Mouse (Mus musculus) limb, embryonic 15.5 days (tissue): ENCODE data around the gene Fosb. TPM values are rescaled to one million over a fixed set of nuclear protein-coding genes. Genes with fewer than 3 reads are reported as not detected.

Source experiments
- ATAC-seq: fragments of 200-750 bp; cut with Nextera tagmentation; 2 replicates; pipeline ENCODE4 v1.8.0; 2017; ENCODE audit warnings: low read depth, moderate TSS enrichment; ENCODE audit not compliant: insufficient number of reproducible peaks, low FRiP score, low TSS enrichment
- H3K27ac ChIP-seq: fragments of 300-500 bp; sonication (generic); 2 replicates; pipeline ENCODE4 v1.5.1; 2015; ENCODE audit warnings: moderate library complexity, mild to moderate bottlenecking, inconsistent platforms
- H3K27me3 ChIP-seq: fragments of 300-500 bp; sonication (generic); 2 replicates; pipeline ENCODE4 v1.6.1; 2015; ENCODE audit warnings: inconsistent platforms
- H3K36me3 ChIP-seq: fragments of 300-500 bp; sonication (generic); 2 replicates; pipeline ENCODE4 v1.6.1; 2015; ENCODE audit warnings: inconsistent platforms
- H3K4me1 ChIP-seq: fragments of 300-500 bp; sonication (generic); 2 replicates; pipeline ENCODE4 v1.6.1; 2015; ENCODE audit warnings: inconsistent platforms
- H3K4me2 ChIP-seq: fragments of 300-500 bp; sonication (generic); 2 replicates; pipeline ENCODE4 v1.6.1; 2015; ENCODE audit warnings: mild to moderate bottlenecking, inconsistent platforms
- H3K4me3 ChIP-seq: fragments of 300-500 bp; sonication (generic); 2 replicates; pipeline ENCODE4 v1.5.1; 2015; ENCODE audit warnings: mild to moderate bottlenecking, inconsistent platforms
- H3K9ac ChIP-seq: fragments of 300-500 bp; sonication (generic); 2 replicates; pipeline ENCODE4 v1.6.1; 2015; ENCODE audit warnings: inconsistent platforms
- H3K9me3 ChIP-seq: fragments of 300-500 bp; sonication (generic); 2 replicates; pipeline ENCODE4 v1.6.1; 2016; ENCODE audit warnings: inconsistent platforms
- WGBS: fragments of 180-500 bp; shearing (Covaris S2); methylation state at CpG from one replicate; pipeline ENCODE4 v1.1.7; 2015; 5-methylcytosine and 5-hydroxymethylcytosine counted together
- polyA plus RNA-seq: library from polyadenylated mRNA; unstranded; fragments of >200 nt; fragmentation: Nextera tagmentation; extraction: Ambion mirVana; gene quantifications from 2 replicates; pipeline ENCODE4 v1.2.1, GENCODE M21; 2015

Fosb gene
- polyA plus RNA-seq, 1 experiment from 2014 or later: 0.29 TPM

GRCm38 (mm10) chr7:19327128-19327527 lies 17.3 kb upstream of the Fosb start:
- peak overlapping the region; percentile 42 for H3K4me3 ChIP-seq
- peaks cover 23% of the 10 kb centered on the region for H3K4me1 ChIP-seq
- H3K9ac ChIP-seq: peak overlapping the region; percentile 33; the same call in 1 of the 2 replicates
- H3K27ac ChIP-seq: peak overlapping the region; percentile 82
- peaks cover 4% of the 10 kb centered on the region; the same call in 1 of the 2 replicates for H3K27me3 ChIP-seq
- no peaks in the 10 kb centered on the region for H3K9me3 ChIP-seq
- H3K4me2 ChIP-seq: peak overlapping the region; percentile 64
- ATAC-seq: peak; percentile 69
- no peaks in the 10 kb centered on the region for H3K36me3 ChIP-seq
- WGBS: under 1% methylated on average over 22 of the region's 22 CpGs

- Histone ChIP-seq H3K4me2 (peak overlapping the region; percentile 64), H3K9me3 (no peaks in the 10 kb centered on the region), H3K27ac (peak overlapping the region; percentile 82), H3K36me3 (no peaks in the 10 kb centered on the region), H3K4me3 (peak overlapping the region; percentile 42), H3K4me1 (peaks cover 23% of the 10 kb centered on the region), H3K9ac (no peak overlapping the region), H3K27me3 (peaks cover 4% of the 10 kb centered on the region; the same call in 1 of the 2 replicates)
- ATAC-seq: peak; percentile 30; the same call in 1 of the 2 replicates
- whole genome bisulfite sequencing: under 1% methylated on average over 19 of the region's 20 CpGs
Measured at GRCm38 (mm10) chr7:19326359-19326758, 16.5 kb upstream of the Fosb start.

- H3K9ac ChIP-seq: no peak overlapping the region
- no peak for ATAC-seq
Measured at GRCm38 (mm10) chr7:19325262-19326199, 15.7 kb upstream of the Fosb start.

GRCm38 (mm10) chr7:19324221-19324620 lies 14.4 kb upstream of the Fosb start:
- ATAC-seq: no peak
- Histone ChIP-seq H3K27ac (no peak overlapping the region), H3K9me3 (no peaks in the 10 kb centered on the region), H3K4me2 (no peak overlapping the region), H3K4me3 (no peak overlapping the region), H3K9ac (no peak overlapping the region), H3K27me3 (peaks cover 4% of the 10 kb centered on the region; the same call in 1 of the 2 replicates), H3K4me1 (peaks cover 33% of the 10 kb centered on the region), H3K36me3 (no peaks in the 10 kb centered on the region)
- 81% methylated on average over 11 of the region's 11 CpGs for WGBS

More at GRCm38 (mm10) chr7:19325262-19326199, 15.7 kb upstream of the Fosb start:
- Histone ChIP-seq H3K4me3 (no peak overlapping the region), H3K9me3 (no peaks in the 10 kb centered on the region), H3K27ac (no peak overlapping the region), H3K4me1 (peaks cover 23% of the 10 kb centered on the region), H3K27me3 (peaks cover 4% of the 10 kb centered on the region; the same call in 1 of the 2 replicates), H3K36me3 (no peaks in the 10 kb centered on the region), H3K4me2 (no peak overlapping the region; the same call in 1 of the 2 replicates)
- WGBS: 68% methylated on average over 21 of the region's 21 CpGs

- 38% methylated on average over 9 of the region's 9 CpGs for WGBS
Measured at GRCm38 (mm10) chr7:19322489-19322888, 12.6 kb upstream of the Fosb start.

GRCm38 (mm10) chr7:19321464-19321863 lies 11.6 kb upstream of the Fosb start:
- 60% methylated on average over 5 of the region's 5 CpGs for WGBS
- Histone ChIP-seq H3K4me2 (no peak overlapping the region), H3K9ac (no peak overlapping the region), H3K36me3 (no peaks in the 10 kb centered on the region), H3K27me3 (peaks cover 13% of the 10 kb centered on the region; the same call in 1 of the 2 replicates), H3K4me1 (peaks cover 16% of the 10 kb centered on the region), H3K9me3 (no peaks in the 10 kb centered on the region), H3K27ac (no peak overlapping the region), H3K4me3 (no peak overlapping the region)
- no peak for ATAC-seq

More at GRCm38 (mm10) chr7:19322489-19322888, 12.6 kb upstream of the Fosb start:
- H3K27me3 ChIP-seq: peaks cover 11% of the 10 kb centered on the region; the same call in 1 of the 2 replicates
- no peak for ATAC-seq
- no peaks in the 10 kb centered on the region for H3K9me3 ChIP-seq
- H3K4me2 ChIP-seq: no peak overlapping the region
- no peaks in the 10 kb centered on the region for H3K36me3 ChIP-seq
- H3K4me1 ChIP-seq: peaks cover 27% of the 10 kb centered on the region
- H3K9ac ChIP-seq: no peak overlapping the region
- H3K4me3 ChIP-seq: no peak overlapping the region
- H3K27ac ChIP-seq: peak overlapping the region; percentile 48; the same call in 1 of the 2 replicates

- no peak overlapping the region for H3K4me3 ChIP-seq
- peaks cover 17% of the 10 kb centered on the region; the same call in 1 of the 2 replicates for H3K27me3 ChIP-seq
- H3K4me2 ChIP-seq: peak overlapping the region; percentile 87; the same call in 1 of the 2 replicates
- H3K4me1 ChIP-seq: peaks cover 10% of the 10 kb centered on the region
- 45% methylated on average over 7 of the region's 7 CpGs for WGBS
- no peak overlapping the region for H3K9ac ChIP-seq
- H3K9me3 ChIP-seq: no peaks in the 10 kb centered on the region
- ATAC-seq: no peak
- H3K27ac ChIP-seq: no peak overlapping the region
- H3K36me3 ChIP-seq: no peaks in the 10 kb centered on the region
Measured at GRCm38 (mm10) chr7:19320637-19321036, 10.8 kb upstream of the Fosb start.

GRCm38 (mm10) chr7:19319906-19320305 lies 10.1 kb upstream of the Fosb start:
- H3K9ac ChIP-seq: peak overlapping the region; percentile 28
- H3K36me3 ChIP-seq: no peaks in the 10 kb centered on the region
- H3K9me3 ChIP-seq: no peaks in the 10 kb centered on the region
- ATAC-seq: peak; percentile 89
- H3K4me3 ChIP-seq: peak overlapping the region; percentile 53
- peak overlapping the region; percentile 87 for H3K4me2 ChIP-seq
- peaks cover 22% of the 10 kb centered on the region; the same call in 1 of the 2 replicates for H3K27me3 ChIP-seq
- H3K27ac ChIP-seq: peak overlapping the region; percentile 61
- WGBS: under 1% methylated on average over 41 of the region's 41 CpGs
- peaks cover 10% of the 10 kb centered on the region for H3K4me1 ChIP-seq

- H3K27ac ChIP-seq: peak overlapping the region; percentile 61
- peaks cover 24% of the 10 kb centered on the region; the same call in 1 of the 2 replicates for H3K27me3 ChIP-seq
Measured at GRCm38 (mm10) chr7:19319458-19319857, 9.6 kb upstream of the Fosb start.

GRCm38 (mm10) chr7:19318676-19319075 lies 8.8 kb upstream of the Fosb start:
- 75% methylated on average over 7 of the region's 7 CpGs for WGBS
- no peak overlapping the region for H3K4me3 ChIP-seq
- H3K4me2 ChIP-seq: no peak overlapping the region
- H3K36me3 ChIP-seq: no peaks in the 10 kb centered on the region
- no peak for ATAC-seq
- peaks cover 24% of the 10 kb centered on the region; the same call in 1 of the 2 replicates for H3K27me3 ChIP-seq
- no peak overlapping the region for H3K9ac ChIP-seq
- H3K4me1 ChIP-seq: peaks cover 10% of the 10 kb centered on the region
- H3K9me3 ChIP-seq: no peaks in the 10 kb centered on the region
- no peak overlapping the region for H3K27ac ChIP-seq

More at GRCm38 (mm10) chr7:19319458-19319857, 9.6 kb upstream of the Fosb start:
- Histone ChIP-seq H3K4me2 (peak overlapping the region; percentile 87), H3K9me3 (no peaks in the 10 kb centered on the region), H3K4me3 (peak overlapping the region; percentile 53), H3K4me1 (peaks cover 10% of the 10 kb centered on the region), H3K36me3 (no peaks in the 10 kb centered on the region), H3K9ac (peak overlapping the region; percentile 28; the same call in 1 of the 2 replicates)
- 16% methylated on average over 9 of the region's 9 CpGs for WGBS
- 0 out of 2 replicates have a peak, but pooled peaks have one; percentile 20 for ATAC-seq

GRCm38 (mm10) chr7:19318201-19318600 lies 8.3 kb upstream of the Fosb start:
- H3K27ac ChIP-seq: no peak overlapping the region
- no peak for ATAC-seq

More at GRCm38 (mm10) chr7:19318201-19318600, 8.3 kb upstream of the Fosb start:
- Histone ChIP-seq H3K9ac (no peak overlapping the region), H3K4me2 (no peak overlapping the region), H3K4me3 (no peak overlapping the region), H3K36me3 (no peaks in the 10 kb centered on the region), H3K27me3 (peaks cover 29% of the 10 kb centered on the region; the same call in 1 of the 2 replicates), H3K9me3 (no peaks in the 10 kb centered on the region), H3K4me1 (peaks cover 10% of the 10 kb centered on the region)
- whole genome bisulfite sequencing: 61% methylated on average over 2 of the region's 2 CpGs
